Comparison of ENCODE assay signal across 8 mouse cellular contexts in genomic region chr12:110840348-110841198, GRCm38 (mm10). TPM values are rescaled to one million over a fixed set of nuclear protein-coding genes. Genes with fewer than 3 reads are reported as not detected.
DNase-seq lines count a peak whose midpoint lies in the region; ATAC-seq lines count a peak whose summit lies in the region.

Gene Mok, minus strand, starts transcription at chr12:110840939.

- H3K36me3 ChIP-seq in intestine, embryonic 14.5 days (ENCODE audit: control insufficient read depth, insufficient read depth, low read length), result no peaks in the 10 kb centered on the region

- H3K4me2 ChIP-seq in intestine, embryonic 14.5 days (ENCODE audit: low read length), result peak within 1 kb of the TSS; percentile 66

- H3K27ac ChIP-seq in intestine, embryonic 14.5 days (ENCODE audit: low read depth), result no peak within 1 kb of the TSS

- H3K4me1 ChIP-seq in intestine, embryonic 14.5 days (replicated peaks; ENCODE audit: control insufficient read depth, insufficient read depth, low read length), result no peaks in the 10 kb centered on the region

- peak within 1 kb of the TSS; percentile 69 for H3K4me3 ChIP-seq in intestine, embryonic 14.5 days (ENCODE audit: low read depth, low read length)

- H3K27me3 ChIP-seq in intestine, embryonic 14.5 days (replicated peaks; ENCODE audit: control insufficient read depth, insufficient read depth, low read length), result no peaks in the 10 kb centered on the region

- H3K9me3 ChIP-seq in intestine, embryonic 14.5 days (ENCODE audit: control insufficient read depth, low read length), result no peaks in the 10 kb centered on the region

- peak; percentile 47 for ATAC-seq in intestine, embryonic 14.5 days (replicated peaks; ENCODE audit: low FRiP score, low TSS enrichment, low read depth)

- peak within 1 kb of the TSS; percentile 46 for H3K9ac ChIP-seq in intestine, embryonic 14.5 days (ENCODE audit: low read length)

- peak; percentile 94 for DNase-seq in adipocyte (ENCODE audit: low spot score)
- DNase-seq in embryo, embryonic 10 days (ENCODE audit: low spot score), result peak; percentile 99
- peak; percentile 94 for DNase-seq in gastrocnemius, postnatal 14 days
- peak; percentile 98 for DNase-seq in intestine, embryonic 14.5 days (ENCODE audit: low spot score)
- DNase-seq in left cerebral cortex, postnatal 14 days (ENCODE audit: low spot score in 2 of 2), result peak; percentile 97 to 98
- DNase-seq in mesoderm, embryonic 11.5 days (ENCODE audit: low read depth, low spot score), result peak; percentile 98
- peak; percentile 90 to 94 for DNase-seq in right cerebral cortex, postnatal 36 days (ENCODE audit: low spot score in 2 of 2)
- DNase-seq in yolk sac, embryonic 10.5 days (ENCODE audit: low spot score), result peak; percentile 92

- under 1% methylated on average over 70 of the region's 71 CpGs for WGBS in intestine, embryonic 14.5 days

- intact Hi-C loops in gastrocnemius, postnatal 14 days (cut with DNase I; ENCODE audit: low total_unique reads), result loop anchor here (5.0 kb wide), 1 partner anchor 243 kb away; no protein-coding TSS in a partner anchor
- intact Hi-C loops in left cerebral cortex, postnatal 14 days (cut with DNase I), result loop anchor here (5.0 kb wide), 4 partner anchors 103 to 408 kb away; partner anchors contain the start of genes Dync1h1 and Wdr20

RNA-seq across cellular contexts. Expression of gene Mok, which starts in this region (rescaled TPM):
- under 1 TPM; 0.25 to 0.31 TPM for total RNA-seq in gastrocnemius, postnatal 14 days (2021)
- polyA plus RNA-seq in intestine, embryonic 14.5 days (2014; fragmentation: Nextera tagmentation; extraction: Ambion mirVana), result 3.5 and 5.6 TPM in 2 replicates
- 10 to 100 TPM; 10.7 to 12.8 TPM for total RNA-seq in left cerebral cortex, postnatal 14 days (2021)

Comparison
In these comparisons a context has a peak if more than half of its experiments do, and no peak if none do; other contexts are left out.
1. RNA of gene Mok (total RNA-seq): 10.7 to 12.8 TPM in left cerebral cortex, postnatal 14 days; 0.25 to 0.31 TPM in gastrocnemius, postnatal 14 days; every median in the first group is over 4 times any median in the second.
2. Peak in DNase-seq in gastrocnemius, postnatal 14 days; RNA of the gene not detected or under 1 TPM.
3. Peak in every context shown above with its lines, with median percentiles within 50 percentile points of each other: DNase-seq.